Mouse (Mus musculus): ENCODE measurements around the gene Aco2. TPM values are rescaled to one million over a fixed set of nuclear protein-coding genes. Genes with fewer than 3 reads are reported as not detected.
A peak's percentile ranks its signal among the peaks of the same experiment; 100 is the strongest.

Aco2 gene
- polyA plus RNA-seq, 1 experiment from 2014 or later = 293 TPM

DNA sequence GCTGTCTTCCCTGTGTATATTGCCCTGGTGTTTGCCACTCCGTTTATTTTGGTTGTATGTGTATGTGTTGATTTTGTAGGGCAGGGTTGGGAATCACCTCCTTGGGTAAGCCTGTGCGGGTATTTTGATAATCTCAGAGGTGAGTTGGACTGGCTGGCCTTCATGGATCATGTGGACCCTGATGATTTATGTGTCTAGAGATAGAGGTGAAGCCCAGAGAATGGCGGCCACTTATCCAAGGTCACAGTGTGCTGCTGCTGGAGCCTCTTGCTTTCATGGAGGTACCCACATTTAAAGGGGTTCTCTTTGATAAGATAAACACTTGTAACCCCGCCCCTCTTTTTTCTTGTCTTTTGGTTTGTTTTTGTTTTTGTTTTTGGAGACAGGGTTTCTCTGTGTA lies 67.7 kb downstream of the Aco2 start:
- H3K36me3 ChIP-seq (ENCODE audit: insufficient read depth, low read length) = no peaks in the 10 kb centered on the region
- 0 out of 2 replicates have a peak, but pooled peaks cover 2% of the 10 kb centered on the region for H3K27me3 ChIP-seq (ENCODE audit: insufficient read depth, low read length)
- H3K9ac ChIP-seq (replicated peaks; ENCODE audit: low read length) = no peak overlapping the region
- no peak overlapping the region for H3K4me2 ChIP-seq (replicated peaks; ENCODE audit: low read depth, low read length)
- H3K4me3 ChIP-seq (ENCODE audit: low read length) = no peak overlapping the region
- H3K27ac ChIP-seq (ENCODE audit: low read length) = no peak overlapping the region
- H3K9me3 ChIP-seq (ENCODE audit: low read length) = no peaks in the 10 kb centered on the region
- peaks cover 38% of the 10 kb centered on the region for H3K4me1 ChIP-seq (ENCODE audit: insufficient read depth, low read length)
- 79% methylated on average over 4 of the region's 4 CpGs for WGBS
- ATAC-seq (ENCODE audit: low FRiP score, low TSS enrichment) = no peak

- ATAC-seq (ENCODE audit: low FRiP score, low TSS enrichment) = no peak
- H3K4me2 ChIP-seq (replicated peaks; ENCODE audit: low read depth, low read length) = no peak overlapping the region
- H3K4me3 ChIP-seq (ENCODE audit: low read length) = no peak overlapping the region
- H3K9me3 ChIP-seq (ENCODE audit: low read length) = no peaks in the 10 kb centered on the region
- H3K4me1 ChIP-seq (ENCODE audit: insufficient read depth, low read length) = peaks cover 38% of the 10 kb centered on the region
- WGBS = 90% methylated on average over 5 of the region's 5 CpGs
- no peak overlapping the region for H3K9ac ChIP-seq (replicated peaks; ENCODE audit: low read length)
- H3K27me3 ChIP-seq (ENCODE audit: insufficient read depth, low read length) = 0 out of 2 replicates have a peak, but pooled peaks cover 2% of the 10 kb centered on the region
- H3K36me3 ChIP-seq (ENCODE audit: insufficient read depth, low read length) = no peaks in the 10 kb centered on the region
- no peak overlapping the region for H3K27ac ChIP-seq (ENCODE audit: low read length)
Measured at GRCm38 (mm10) chr15:81940219-81940618, 68.1 kb downstream of the Aco2 start.

DNA sequence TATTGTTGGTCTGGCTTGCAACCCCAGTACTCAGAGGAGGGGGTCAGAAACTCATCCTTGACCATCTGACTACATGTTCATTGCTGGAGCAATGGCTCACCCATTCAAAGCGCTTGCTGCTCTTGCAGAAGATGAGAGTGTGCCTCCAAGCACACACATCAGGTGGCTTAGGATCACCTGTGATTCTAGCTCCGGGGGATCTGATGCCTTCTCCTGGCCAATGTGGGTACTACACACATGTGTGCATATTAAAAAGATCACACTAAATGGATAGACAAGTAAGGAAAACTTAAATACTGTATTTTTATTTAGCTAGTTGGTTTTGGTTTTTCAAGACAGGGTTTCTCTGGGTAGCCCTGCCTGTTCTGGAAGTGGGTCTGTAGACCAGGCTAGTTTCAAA lies 68.9 kb downstream of the Aco2 start:
- Histone ChIP-seq H3K36me3 (ENCODE audit: insufficient read depth, low read length) (no peaks in the 10 kb centered on the region), H3K27ac (ENCODE audit: low read length) (no peak overlapping the region), H3K4me2 (replicated peaks; ENCODE audit: low read depth, low read length) (no peak overlapping the region), H3K4me1 (ENCODE audit: insufficient read depth, low read length) (peaks cover 37% of the 10 kb centered on the region), H3K4me3 (ENCODE audit: low read length) (no peak overlapping the region), H3K9me3 (ENCODE audit: low read length) (no peaks in the 10 kb centered on the region), H3K9ac (replicated peaks; ENCODE audit: low read length) (no peak overlapping the region), H3K27me3 (ENCODE audit: insufficient read depth, low read length) (0 out of 2 replicates have a peak, but pooled peaks cover 2% of the 10 kb centered on the region)
- 98% methylated on average over 2 of the region's 2 CpGs for WGBS
- no peak for ATAC-seq (ENCODE audit: low FRiP score, low TSS enrichment)

- 17% methylated on average over 9 of the region's 9 CpGs for WGBS
Measured at GRCm38 (mm10) chr15:81943176-81943749, 71.2 kb downstream of the Aco2 start.

DNA sequence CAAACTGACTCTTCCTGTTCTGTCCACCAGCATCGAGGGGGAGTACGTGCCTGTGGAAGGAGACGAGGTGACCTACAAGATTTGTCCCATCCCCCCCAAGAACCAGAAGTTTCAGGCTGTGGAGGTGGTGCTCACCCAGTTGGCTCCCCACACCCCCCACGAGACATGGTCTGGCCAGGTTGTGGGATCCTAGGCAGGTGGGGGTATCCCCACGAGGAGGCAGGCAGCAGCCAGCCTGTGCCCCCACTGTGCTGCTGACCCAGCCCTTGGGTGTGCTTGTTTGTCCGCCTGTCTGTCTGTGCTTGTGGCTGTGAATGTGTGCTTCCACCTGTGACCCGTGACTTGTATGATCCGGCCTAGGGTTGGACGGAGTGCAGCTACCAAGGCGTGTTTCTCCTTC lies 77.0 kb downstream of the Aco2 start:
- no peaks in the 10 kb centered on the region for H3K9me3 ChIP-seq (ENCODE audit: low read length)
- no peak overlapping the region for H3K27ac ChIP-seq (ENCODE audit: low read length)
- H3K4me2 ChIP-seq (replicated peaks; ENCODE audit: low read depth, low read length) = no peak overlapping the region
- no peak for ATAC-seq (ENCODE audit: low FRiP score, low TSS enrichment)
- no peaks in the 10 kb centered on the region for H3K27me3 ChIP-seq (ENCODE audit: insufficient read depth, low read length)
- no peaks in the 10 kb centered on the region for H3K4me1 ChIP-seq (ENCODE audit: insufficient read depth, low read length)
- H3K36me3 ChIP-seq (ENCODE audit: insufficient read depth, low read length) = peaks cover 2% of the 10 kb centered on the region
- H3K9ac ChIP-seq (replicated peaks; ENCODE audit: low read length) = no peak overlapping the region
- H3K4me3 ChIP-seq (ENCODE audit: low read length) = no peak overlapping the region
- 71% methylated on average over 10 of the region's 10 CpGs for WGBS

More at GRCm38 (mm10) chr15:81943176-81943749, 71.2 kb downstream of the Aco2 start:
- 0 out of 2 replicates have a peak overlapping the region, but pooled peaks have one; percentile 34 for H3K27ac ChIP-seq (ENCODE audit: low read length)
- peak overlapping the region; percentile 14 for H3K4me2 ChIP-seq (replicated peaks; ENCODE audit: low read depth, low read length)
- peaks cover 14% of the 10 kb centered on the region for H3K4me1 ChIP-seq (ENCODE audit: insufficient read depth, low read length)
- no peaks in the 10 kb centered on the region; the same call in none of the 2 replicates for H3K36me3 ChIP-seq (ENCODE audit: insufficient read depth, low read length)
- no peaks in the 10 kb centered on the region for H3K9me3 ChIP-seq (ENCODE audit: low read length)
- no peak overlapping the region for H3K4me3 ChIP-seq (ENCODE audit: low read length)
- no peaks in the 10 kb centered on the region for H3K27me3 ChIP-seq (ENCODE audit: insufficient read depth, low read length)
- peak; percentile 58 for ATAC-seq (ENCODE audit: low FRiP score, low TSS enrichment)
- H3K9ac ChIP-seq (replicated peaks; ENCODE audit: low read length) = 0 out of 2 replicates have a peak overlapping the region, but pooled peaks have one; percentile 22

DNA sequence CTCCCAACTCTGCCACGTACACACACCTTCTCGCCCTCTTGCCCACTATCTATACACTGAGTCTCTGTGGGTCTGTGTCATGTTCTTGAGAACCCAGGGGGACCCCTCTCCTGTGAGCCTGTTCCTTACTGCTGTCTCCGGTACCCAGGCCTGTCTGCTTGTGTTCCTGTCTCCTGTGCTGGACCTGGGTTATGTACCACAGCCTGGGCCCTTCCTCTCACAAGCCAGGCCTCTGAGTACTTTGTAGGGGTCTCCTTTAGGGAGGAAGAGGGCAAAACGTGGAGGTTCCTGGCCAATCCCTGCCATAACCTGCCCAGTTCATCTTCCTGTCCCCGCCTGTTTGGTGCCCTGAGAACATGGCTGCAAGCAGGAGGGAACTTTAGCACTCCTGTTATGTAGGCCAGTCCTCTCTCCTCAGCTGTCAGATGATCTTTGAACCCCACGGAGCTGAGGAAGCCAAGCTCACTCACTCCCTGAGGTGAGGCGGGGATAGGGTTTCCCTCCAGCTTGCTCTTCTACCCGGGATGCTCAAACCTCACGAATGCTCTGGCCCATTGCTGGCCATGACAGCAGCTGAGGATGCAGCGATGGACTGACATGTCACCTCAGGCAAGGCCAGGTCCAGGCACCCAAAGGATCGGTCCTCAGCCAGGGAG lies 77.5 kb downstream of the Aco2 start:
- no peak for ATAC-seq (ENCODE audit: low FRiP score, low TSS enrichment)
- H3K4me3 ChIP-seq (ENCODE audit: low read length) = no peak overlapping the region

DNA sequence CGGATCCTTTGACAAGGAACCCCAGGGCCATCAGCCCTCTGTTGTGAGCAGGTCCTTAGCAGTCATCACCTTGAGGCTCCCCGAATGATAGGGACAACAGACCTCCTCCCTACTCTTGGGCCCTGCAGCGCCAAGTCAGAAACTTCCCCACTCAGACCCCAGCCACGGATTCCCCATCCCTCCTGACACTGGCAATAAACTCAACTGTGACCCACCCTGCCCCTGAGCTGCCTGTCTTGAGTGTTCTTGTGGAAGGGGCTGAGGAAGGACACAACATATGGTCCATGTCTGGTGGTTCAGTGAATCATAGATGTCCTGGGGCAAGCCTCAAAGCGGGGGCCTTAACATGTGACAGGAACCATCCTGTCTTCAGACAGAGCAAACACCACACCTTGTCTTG lies 78.6 kb downstream of the Aco2 start:
- H3K4me2 ChIP-seq (replicated peaks; ENCODE audit: low read depth, low read length) = no peak overlapping the region
- H3K9me3 ChIP-seq (ENCODE audit: low read length) = no peaks in the 10 kb centered on the region
- H3K4me3 ChIP-seq (ENCODE audit: low read length) = no peak overlapping the region
- H3K27ac ChIP-seq (ENCODE audit: low read length) = no peak overlapping the region
- H3K27me3 ChIP-seq (ENCODE audit: insufficient read depth, low read length) = no peaks in the 10 kb centered on the region
- 66% methylated on average over 5 of the region's 5 CpGs for WGBS
- peaks cover 14% of the 10 kb centered on the region for H3K36me3 ChIP-seq (ENCODE audit: insufficient read depth, low read length)
- H3K4me1 ChIP-seq (ENCODE audit: insufficient read depth, low read length) = no peaks in the 10 kb centered on the region
- ATAC-seq (ENCODE audit: low FRiP score, low TSS enrichment) = no peak
- H3K9ac ChIP-seq (replicated peaks; ENCODE audit: low read length) = no peak overlapping the region

More for the DNA sequence above, 77.5 kb downstream of the Aco2 start:
- Histone ChIP-seq H3K27ac (ENCODE audit: low read length) (no peak overlapping the region), H3K9ac (replicated peaks; ENCODE audit: low read length) (no peak overlapping the region), H3K4me1 (ENCODE audit: insufficient read depth, low read length) (no peaks in the 10 kb centered on the region), H3K9me3 (ENCODE audit: low read length) (no peaks in the 10 kb centered on the region), H3K4me2 (replicated peaks; ENCODE audit: low read depth, low read length) (no peak overlapping the region), H3K36me3 (ENCODE audit: insufficient read depth, low read length) (peaks cover 7% of the 10 kb centered on the region), H3K27me3 (ENCODE audit: insufficient read depth, low read length) (no peaks in the 10 kb centered on the region)
- 60% methylated on average over 11 of the region's 11 CpGs for WGBS

DNA sequence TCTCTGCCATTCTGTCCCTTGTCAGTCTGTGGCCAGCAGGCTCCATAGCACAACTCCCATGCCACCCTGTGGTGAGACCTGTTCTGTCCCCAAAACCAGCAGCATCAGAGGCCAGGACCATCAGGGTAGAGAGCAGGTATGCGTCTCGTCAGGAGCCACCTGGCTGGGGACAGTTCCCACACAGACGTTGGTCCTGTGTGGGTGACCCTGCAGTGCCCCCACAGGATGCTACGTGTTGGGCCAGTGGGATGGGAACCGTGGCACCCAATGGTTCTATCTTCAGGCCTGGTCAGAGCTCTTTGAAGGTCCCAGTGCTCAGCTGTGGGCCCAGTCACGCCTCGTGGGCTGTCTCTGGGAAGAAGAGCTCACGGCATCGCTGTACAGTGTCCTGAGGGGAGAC lies 79.0 kb downstream of the Aco2 start:
- Histone ChIP-seq H3K4me2 (replicated peaks; ENCODE audit: low read depth, low read length) (no peak overlapping the region), H3K36me3 (ENCODE audit: insufficient read depth, low read length) (peaks cover 14% of the 10 kb centered on the region), H3K27me3 (ENCODE audit: insufficient read depth, low read length) (no peaks in the 10 kb centered on the region), H3K4me1 (ENCODE audit: insufficient read depth, low read length) (no peaks in the 10 kb centered on the region), H3K27ac (ENCODE audit: low read length) (no peak overlapping the region), H3K9me3 (ENCODE audit: low read length) (no peaks in the 10 kb centered on the region), H3K4me3 (ENCODE audit: low read length) (no peak overlapping the region), H3K9ac (replicated peaks; ENCODE audit: low read length) (no peak overlapping the region)
- no peak for ATAC-seq (ENCODE audit: low FRiP score, low TSS enrichment)
- WGBS = 85% methylated on average over 9 of the region's 9 CpGs

GRCm38 (mm10) chr15:81952310-81952709 lies 80.2 kb downstream of the Aco2 start:
- 87% methylated on average over 4 of the region's 4 CpGs for WGBS

GRCm38 (mm10) chr15:81954151-81954583 lies 82.1 kb downstream of the Aco2 start:
- Histone ChIP-seq H3K9ac (replicated peaks; ENCODE audit: low read length) (no peak overlapping the region), H3K9me3 (ENCODE audit: low read length) (no peaks in the 10 kb centered on the region), H3K4me2 (replicated peaks; ENCODE audit: low read depth, low read length) (no peak overlapping the region), H3K27ac (ENCODE audit: low read length) (no peak overlapping the region), H3K36me3 (ENCODE audit: insufficient read depth, low read length) (peaks cover 14% of the 10 kb centered on the region), H3K4me1 (ENCODE audit: insufficient read depth, low read length) (no peaks in the 10 kb centered on the region), H3K27me3 (ENCODE audit: insufficient read depth, low read length) (no peaks in the 10 kb centered on the region), H3K4me3 (ENCODE audit: low read length) (no peak overlapping the region)
- ATAC-seq (ENCODE audit: low FRiP score, low TSS enrichment) = no peak
- WGBS = 88% methylated on average over 9 of the region's 9 CpGs

More at GRCm38 (mm10) chr15:81952310-81952709, 80.2 kb downstream of the Aco2 start:
- H3K27ac ChIP-seq (ENCODE audit: low read length) = no peak overlapping the region
- H3K36me3 ChIP-seq (ENCODE audit: insufficient read depth, low read length) = peaks cover 14% of the 10 kb centered on the region
- H3K4me2 ChIP-seq (replicated peaks; ENCODE audit: low read depth, low read length) = no peak overlapping the region
- H3K4me1 ChIP-seq (ENCODE audit: insufficient read depth, low read length) = no peaks in the 10 kb centered on the region
- no peaks in the 10 kb centered on the region for H3K27me3 ChIP-seq (ENCODE audit: insufficient read depth, low read length)
- H3K9me3 ChIP-seq (ENCODE audit: low read length) = no peaks in the 10 kb centered on the region
- H3K9ac ChIP-seq (replicated peaks; ENCODE audit: low read length) = no peak overlapping the region
- ATAC-seq (ENCODE audit: low FRiP score, low TSS enrichment) = no peak
- no peak overlapping the region for H3K4me3 ChIP-seq (ENCODE audit: low read length)
